Mouse (Mus musculus) C2C12 (cell line): ENCODE results near the gene Tuba1a. TPM values are rescaled to one million over a fixed set of nuclear protein-coding genes. Genes with fewer than 3 reads are reported as not detected.
A peak's percentile ranks its signal among the peaks of the same experiment; 100 is the strongest.

Source experiments
- H3K27me3 ChIP-seq: one replicate; pipeline ENCODE4 v1.6.1; 2011; ENCODE audit not compliant: control insufficient read depth, insufficient read depth, insufficient read length
- H3K36me3 ChIP-seq: one replicate; pipeline ENCODE4 v1.6.1; 2011; ENCODE audit not compliant: control insufficient read depth, insufficient read depth
- H3K4me3 ChIP-seq: one replicate; pipeline ENCODE4 v1.5.1; 2011; ENCODE audit warnings: mild to moderate bottlenecking, control low read depth; ENCODE audit not compliant: poor library complexity, insufficient read depth, severe bottlenecking
- H3K79me2 ChIP-seq: one replicate; pipeline ENCODE4 v1.6.1; 2011; ENCODE audit not compliant: control insufficient read depth, insufficient read depth
- H3K79me3 ChIP-seq: one replicate; pipeline ENCODE4 v1.6.1; 2011; ENCODE audit warnings: low read depth, control low read depth
- H3ac ChIP-seq: one replicate; pipeline ENCODE3; 2011; ENCODE audit warnings: low read depth; ENCODE audit not compliant: control insufficient read depth, insufficient read length
- CEBPB ChIP-seq: IDR thresholded peaks from one replicate; pipeline ENCODE4 v1.6.1; 2011; ENCODE audit warnings: low read depth, mild to moderate bottlenecking, control low read depth, moderate library complexity
- CTCF ChIP-seq: IDR thresholded peaks from one replicate; pipeline ENCODE4 v1.5.1; 2011; ENCODE audit not compliant: control insufficient read depth, insufficient read depth, insufficient read length
- FOSL1 ChIP-seq: IDR thresholded peaks from one replicate; pipeline ENCODE4 v1.8.0; 2011; ENCODE audit warnings: mild to moderate bottlenecking, low read length; ENCODE audit not compliant: poor library complexity, insufficient read depth, severe bottlenecking
- MAX ChIP-seq: IDR thresholded peaks from one replicate; pipeline ENCODE4 v1.6.1; 2011; ENCODE audit warnings: mild to moderate bottlenecking, control low read depth
- MYOD1 ChIP-seq: IDR thresholded peaks from one replicate; pipeline ENCODE4 v1.6.1; 2011; ENCODE audit warnings: low read depth; ENCODE audit not compliant: control insufficient read depth, insufficient read length
- MYOG ChIP-seq: IDR thresholded peaks from one replicate; pipeline ENCODE4 v1.6.1; 2011; ENCODE audit not compliant: control insufficient read depth, insufficient read length; ENCODE audit errors: extremely low read depth
- USF1 ChIP-seq: IDR thresholded peaks from one replicate; pipeline ENCODE4 v1.6.1; 2011; ENCODE audit warnings: low read depth, mild to moderate bottlenecking, control low read depth, moderate library complexity
- polyA plus RNA-seq: library from polyadenylated mRNA; unstranded; fragments of >200 nt; fragmentation: generic; extraction: Trizol; gene quantifications from one replicate; pipeline ENCODE4 v1.2.1, GENCODE M21; 2012; ENCODE audit warnings: missing spikeins

Gene Tuba1a
- polyA plus RNA-seq, 1 experiment = 2,758 TPM

DNA sequence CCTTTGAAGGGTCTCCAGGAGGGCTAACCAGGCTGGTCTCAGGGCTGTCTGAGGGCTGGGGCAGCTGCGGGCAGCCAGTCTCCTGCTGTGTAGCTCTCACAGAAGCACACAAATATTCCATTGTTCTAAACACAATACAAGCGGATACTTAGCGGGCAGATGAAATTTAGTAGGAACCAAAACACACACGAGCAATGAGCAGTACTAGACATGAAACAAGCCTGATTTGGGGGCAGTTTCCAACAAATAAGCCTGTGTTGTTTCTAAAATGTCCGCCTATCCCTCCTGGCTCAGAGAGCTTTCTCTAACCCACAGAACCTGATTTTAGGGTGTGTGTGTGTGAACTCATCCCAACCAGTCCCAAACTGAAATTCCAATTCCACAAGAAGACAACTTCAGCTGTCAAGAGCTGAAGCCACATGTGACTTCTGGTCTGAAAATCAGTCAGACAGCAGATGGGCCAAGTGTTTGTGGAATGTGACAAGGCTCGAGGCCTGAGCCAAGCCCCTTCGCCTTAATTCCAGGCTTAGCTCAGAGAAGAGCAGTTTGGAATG, 33.7 kb upstream of the Tuba1a start:
- H3ac ChIP-seq = peak overlapping the region; percentile 22
- no peak for TF ChIP-seq CEBPB
- TF ChIP-seq CTCF = no peak
- no peak for TF ChIP-seq FOSL1
- peak; percentile 65 for TF ChIP-seq MYOD1
- no peak for TF ChIP-seq MYOG
- TF ChIP-seq USF1 = peak; percentile 87
- peak; percentile 75 for TF ChIP-seq MAX

DNA sequence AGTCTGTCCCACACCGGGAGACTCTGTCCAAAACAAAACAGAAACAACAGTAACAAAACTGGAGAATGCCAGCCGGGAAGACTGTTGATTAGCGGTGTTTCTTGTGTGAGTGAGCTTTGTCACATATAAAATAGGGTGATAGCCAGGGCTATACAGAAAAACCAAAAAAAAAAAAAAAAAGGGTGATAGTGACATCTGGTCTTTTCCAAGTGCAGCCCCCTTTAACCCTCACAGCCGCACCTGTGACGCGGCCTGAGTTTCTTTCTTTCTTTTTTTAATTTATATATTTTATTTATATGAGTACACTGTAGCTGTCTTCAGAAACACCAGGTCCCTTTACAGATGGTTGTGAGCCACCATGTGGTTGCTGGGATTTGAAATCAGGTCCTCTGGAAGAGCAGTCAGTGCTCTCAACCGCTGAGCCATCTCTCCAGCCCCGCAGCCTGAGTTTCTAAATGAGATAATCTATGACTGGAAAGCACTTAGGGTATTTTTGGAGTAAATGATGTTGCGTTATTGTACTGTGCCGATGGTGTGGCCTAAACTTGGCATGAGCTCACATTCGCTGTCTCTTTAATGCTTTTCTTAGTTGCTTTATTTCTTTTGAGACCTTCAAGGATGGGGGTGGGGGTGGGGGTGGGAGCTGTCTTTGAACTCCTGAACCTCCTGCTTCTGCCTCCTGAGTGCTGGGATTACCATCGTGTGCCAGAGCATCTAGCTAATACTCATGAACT, 32.6 kb upstream of the Tuba1a start:
- no peaks in the 10 kb centered on the region for H3K36me3 ChIP-seq

More for the DNA sequence above, 33.7 kb upstream of the Tuba1a start:
- Histone ChIP-seq H3K36me3 (no peaks in the 10 kb centered on the region), H3K79me3 (no peaks in the 10 kb centered on the region), H3K79me2 (peaks cover 4% of the 10 kb centered on the region), H3K27me3 (no peaks in the 10 kb centered on the region), H3K4me3 (no peak overlapping the region)

DNA sequence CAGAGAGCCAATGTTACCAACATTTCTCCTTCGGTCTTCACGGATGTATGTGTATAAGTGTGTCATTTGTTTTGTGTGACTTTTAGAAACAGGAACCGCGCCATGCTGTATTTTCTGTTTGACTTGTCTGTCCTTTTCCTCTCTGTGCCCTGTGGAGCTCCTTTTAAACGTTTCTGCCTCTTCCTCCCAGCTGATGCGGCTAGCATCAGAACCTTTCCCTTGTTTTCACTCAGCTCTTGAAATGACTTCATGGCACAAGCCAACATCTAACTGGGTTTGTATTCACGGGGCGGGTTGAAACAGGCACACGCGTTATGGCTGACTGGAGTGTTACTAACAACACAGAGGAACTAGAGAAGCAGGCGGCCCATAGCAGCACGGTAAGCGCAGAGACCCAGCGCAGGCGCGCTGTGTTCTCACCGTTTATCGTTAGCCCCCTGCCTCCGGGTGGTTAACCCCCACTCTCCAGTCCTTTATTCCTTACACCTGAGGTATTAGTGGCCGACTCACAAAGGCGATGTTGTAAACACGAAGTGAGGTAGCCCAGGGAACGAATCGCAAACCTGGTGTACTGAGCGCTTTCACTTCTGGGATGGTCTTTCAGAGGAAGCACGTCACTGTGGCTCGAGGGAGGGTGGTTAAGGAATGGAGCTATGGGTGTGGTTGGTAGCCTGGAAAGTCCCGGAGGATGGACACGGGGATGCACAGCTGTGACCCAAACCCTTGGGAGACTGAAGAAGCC, 31.9 kb upstream of the Tuba1a start:
- TF ChIP-seq FOSL1 = no peak
- TF ChIP-seq MYOG = no peak
- TF ChIP-seq CTCF = no peak
- TF ChIP-seq MYOD1 = peak; percentile 62
- TF ChIP-seq USF1 = no peak
- peak; percentile 83 for TF ChIP-seq MAX
- TF ChIP-seq CEBPB = no peak
- H3K36me3 ChIP-seq = no peaks in the 10 kb centered on the region
- H3K79me2 ChIP-seq = peaks cover 4% of the 10 kb centered on the region
- no peaks in the 10 kb centered on the region for H3K27me3 ChIP-seq
- H3K4me3 ChIP-seq = peak overlapping the region; percentile 46
- H3K79me3 ChIP-seq = no peaks in the 10 kb centered on the region
- peak overlapping the region; percentile 85 for H3ac ChIP-seq

More for the DNA sequence above, 32.6 kb upstream of the Tuba1a start:
- Histone ChIP-seq H3ac (peak overlapping the region; percentile 85), H3K4me3 (peak overlapping the region; percentile 46), H3K79me3 (no peaks in the 10 kb centered on the region), H3K27me3 (no peaks in the 10 kb centered on the region), H3K79me2 (peaks cover 4% of the 10 kb centered on the region)
- TF ChIP-seq CEBPB (no peak), CTCF (no peak), USF1 (no peak)

DNA sequence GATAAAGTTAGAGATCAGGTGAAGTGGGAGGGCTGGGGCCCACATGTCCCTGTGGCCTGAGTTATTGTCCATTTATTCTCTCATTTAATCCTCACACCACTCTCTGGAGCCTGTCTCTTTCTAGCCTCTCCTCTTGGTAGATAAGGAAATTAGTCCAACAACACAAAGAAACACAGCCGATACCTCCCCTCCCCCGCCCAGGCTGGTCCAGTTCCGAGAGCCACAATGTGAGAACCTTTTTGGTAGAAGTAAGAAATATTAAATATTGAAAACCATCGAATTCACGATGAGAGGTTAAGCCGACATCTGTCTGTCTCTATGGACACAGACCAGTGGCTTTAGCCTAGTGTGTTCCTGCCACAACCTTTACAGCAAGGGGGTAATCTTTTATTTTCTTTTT, 31.2 kb upstream of the Tuba1a start:
- Histone ChIP-seq H3K27me3 (no peaks in the 10 kb centered on the region), H3ac (no peak overlapping the region), H3K36me3 (no peaks in the 10 kb centered on the region), H3K79me2 (peaks cover 4% of the 10 kb centered on the region), H3K4me3 (peak overlapping the region; percentile 46), H3K79me3 (no peaks in the 10 kb centered on the region)
- TF ChIP-seq CTCF (no peak), CEBPB (no peak), FOSL1 (no peak), USF1 (no peak), MAX (no peak), MYOG (no peak), MYOD1 (no peak)

GRCm38 (mm10) chr15:98983431-98984081, 30.1 kb upstream of the Tuba1a start:
- H3K79me2 ChIP-seq = peaks cover 4% of the 10 kb centered on the region
- no peak overlapping the region for H3ac ChIP-seq
- TF ChIP-seq CTCF (no peak), MYOD1 (no peak), CEBPB (no peak), USF1 (no peak), MAX (no peak), FOSL1 (no peak), MYOG (no peak)
- H3K27me3 ChIP-seq = no peaks in the 10 kb centered on the region
- no peaks in the 10 kb centered on the region for H3K36me3 ChIP-seq
- no peak overlapping the region for H3K4me3 ChIP-seq
- no peaks in the 10 kb centered on the region for H3K79me3 ChIP-seq
